Mouse (Mus musculus): ENCODE results near the gene Gm36210.

DNA sequence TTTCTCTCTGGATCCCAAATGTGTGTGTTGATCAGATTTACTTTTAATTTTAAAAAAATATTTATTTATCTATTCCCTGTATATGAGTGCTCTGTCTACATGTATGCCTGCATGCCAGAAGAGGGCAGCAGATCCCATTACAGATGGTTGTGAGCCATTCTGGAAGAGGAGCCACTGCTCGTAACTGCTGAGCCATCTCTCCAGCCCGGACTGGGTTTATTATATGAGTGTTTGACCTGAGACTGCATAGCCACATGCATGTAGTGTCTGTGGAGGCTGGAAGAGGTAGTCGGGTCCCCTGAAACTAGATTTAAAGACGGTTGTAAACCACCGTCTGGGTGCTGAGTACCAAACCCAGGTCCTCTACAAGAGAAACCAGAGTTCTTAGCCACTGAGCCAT, 41.2 kb downstream of the Gm36210 start:
- no peak for TF ChIP-seq POLR2A (IDR thresholded peaks at IDR 0.05; ENCODE audit: extremely low read depth, insufficient read depth, low read length)
- TF ChIP-seq CTCF (IDR thresholded peaks at IDR 0.05; ENCODE audit: low read depth, low read length), result peak; percentile 68
